Mouse (Mus musculus) spleen, postnatal 10 days (tissue): Measurements from ENCODE around the gene Spg7.
"Not testable (repeated sequence)": the region's sequence is repeated elsewhere in the genome, so short reads cannot be mapped to it uniquely, and the experiment has no call there.

ENCODE experiments used
- DNase-seq, 2 experiments: peaks; one replicate each; pipeline ENCODE4 v3.0.0; 2021 to 2022; ENCODE audit warnings: low spot score in 2 of 2

Spg7 gene

GRCm38 (mm10) chr8:123041008-123041773 is 21.6 kb upstream of the Spg7 start:
- DNase-seq = peak; percentile 78 to 80

GRCm38 (mm10) chr8:123041774-123042105 is 21.0 kb upstream of the Spg7 start:
- DNase-seq = no peak

GRCm38 (mm10) chr8:123042158-123042973 is 20.4 kb upstream of the Spg7 start, which contains the start of gene Ankrd11:
Gene Ankrd11 (minus strand): TSS chr8:123042277.
- peak; percentile 99 for DNase-seq

GRCm38 (mm10) chr8:123042974-123043625 is 19.6 kb upstream of the Spg7 start:
- DNase-seq = no peak

GRCm38 (mm10) chr8:123043941-123044340 is 18.8 kb upstream of the Spg7 start:
- DNase-seq = no peak

- DNase-seq = not testable (repeated sequence)
Observed at GRCm38 (mm10) chr8:123044743-123045425, 17.9 kb upstream of the Spg7 start.

- DNase-seq = no peak
Observed at GRCm38 (mm10) chr8:123046706-123047105, 16.0 kb upstream of the Spg7 start.

- no peak for DNase-seq
Observed at GRCm38 (mm10) chr8:123047827-123048226, 14.9 kb upstream of the Spg7 start.

- no peak for DNase-seq
Observed at GRCm38 (mm10) chr8:123048402-123048801, 14.3 kb upstream of the Spg7 start.

- DNase-seq = no peak
Observed at GRCm38 (mm10) chr8:123051458-123051857, 11.3 kb upstream of the Spg7 start.

GRCm38 (mm10) chr8:123064072-123064471 is 1.3 kb downstream of the Spg7 start:
- no peak for DNase-seq

GRCm38 (mm10) chr8:123064809-123065213 is 2.1 kb downstream of the Spg7 start:
- peak in 1 of 2 experiments; percentile 56 for DNase-seq

GRCm38 (mm10) chr8:123065214-123066100 is 2.7 kb downstream of the Spg7 start:
- DNase-seq = peak; percentile 96 to 97

- DNase-seq = peak; percentile 23 to 37
Observed at GRCm38 (mm10) chr8:123066101-123066683, 3.5 kb downstream of the Spg7 start.

GRCm38 (mm10) chr8:123071176-123071575 is 8.4 kb downstream of the Spg7 start:
- DNase-seq = no peak

- DNase-seq = no peak
Observed at GRCm38 (mm10) chr8:123077213-123077612, 14.5 kb downstream of the Spg7 start.

GRCm38 (mm10) chr8:123082993-123083392 is 20.3 kb downstream of the Spg7 start:
- DNase-seq = no peak

- DNase-seq = no peak
Observed at GRCm38 (mm10) chr8:123083610-123084009, 20.9 kb downstream of the Spg7 start.

- no peak for DNase-seq
Observed at GRCm38 (mm10) chr8:123087289-123087688, 24.5 kb downstream of the Spg7 start.

GRCm38 (mm10) chr8:123097216-123097615 is 34.5 kb downstream of the Spg7 start:
- DNase-seq = no peak
